Mouse (Mus musculus) CH12F3 (cell line): ENCODE measurements around the gene N4bp2.
"Not testable (repeated sequence)": the region's sequence is repeated elsewhere in the genome, so short reads cannot be mapped to it uniquely, and the experiment has no call there.

Experiments
- in situ Hi-C: fragments of 300-500 bp; cut with MboI; formaldehyde crosslinking; loops from 2 replicates; pipeline ENCODE4 v1.14.3; 2020; ENCODE audit warnings: low sequenced_read_pairs

Gene N4bp2

DNA sequence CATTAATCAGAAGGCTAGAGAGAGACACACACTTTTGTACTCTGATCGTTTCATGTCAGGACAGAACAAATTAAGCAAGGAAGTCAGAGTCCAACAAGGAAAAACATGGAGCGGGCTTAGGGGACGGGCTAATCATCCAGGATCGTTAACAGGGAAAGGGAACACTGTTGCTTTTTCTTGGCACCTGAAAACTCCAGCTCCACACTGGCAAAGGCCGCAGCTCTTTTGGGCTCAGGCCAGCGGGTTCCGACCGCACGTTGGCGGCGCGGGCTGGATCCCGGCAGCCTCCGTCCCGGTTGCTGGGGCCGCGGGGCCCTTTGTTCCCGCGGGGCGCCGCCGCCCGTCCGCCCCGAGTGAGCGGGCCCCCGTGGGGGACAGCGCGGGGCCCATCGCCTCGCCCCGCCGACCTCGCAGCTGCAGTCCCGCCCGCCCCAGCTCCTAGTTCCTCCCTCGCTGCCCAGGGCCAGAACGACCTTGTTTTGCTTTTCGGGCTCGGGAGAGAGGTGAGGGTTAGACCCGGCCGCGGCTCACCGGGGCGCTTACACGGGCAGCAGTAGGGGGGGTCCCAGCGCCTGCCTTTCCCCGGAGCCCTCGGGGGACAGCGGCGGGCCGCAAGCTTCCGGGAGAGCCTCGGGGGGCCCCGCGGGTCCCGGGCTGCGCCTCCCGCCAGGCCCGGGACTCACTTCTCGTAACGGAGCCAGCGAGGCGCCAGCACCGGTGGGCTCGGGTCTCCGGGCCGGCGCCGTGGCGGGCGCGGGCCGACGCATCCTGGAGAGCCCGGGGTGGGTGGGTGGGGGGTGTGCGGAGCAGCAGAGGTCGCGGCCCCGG lies at the start of gene N4bp2:
Gene N4bp2 (plus strand): TSS at position 434 of the 828 bp plus-strand sequence.
- in situ Hi-C loops: no loop called here

- in situ Hi-C loops: no loop called here
Observed at GRCm38 (mm10) chr5:65715084-65715483, 48.2 kb upstream of the N4bp2 start.

DNA sequence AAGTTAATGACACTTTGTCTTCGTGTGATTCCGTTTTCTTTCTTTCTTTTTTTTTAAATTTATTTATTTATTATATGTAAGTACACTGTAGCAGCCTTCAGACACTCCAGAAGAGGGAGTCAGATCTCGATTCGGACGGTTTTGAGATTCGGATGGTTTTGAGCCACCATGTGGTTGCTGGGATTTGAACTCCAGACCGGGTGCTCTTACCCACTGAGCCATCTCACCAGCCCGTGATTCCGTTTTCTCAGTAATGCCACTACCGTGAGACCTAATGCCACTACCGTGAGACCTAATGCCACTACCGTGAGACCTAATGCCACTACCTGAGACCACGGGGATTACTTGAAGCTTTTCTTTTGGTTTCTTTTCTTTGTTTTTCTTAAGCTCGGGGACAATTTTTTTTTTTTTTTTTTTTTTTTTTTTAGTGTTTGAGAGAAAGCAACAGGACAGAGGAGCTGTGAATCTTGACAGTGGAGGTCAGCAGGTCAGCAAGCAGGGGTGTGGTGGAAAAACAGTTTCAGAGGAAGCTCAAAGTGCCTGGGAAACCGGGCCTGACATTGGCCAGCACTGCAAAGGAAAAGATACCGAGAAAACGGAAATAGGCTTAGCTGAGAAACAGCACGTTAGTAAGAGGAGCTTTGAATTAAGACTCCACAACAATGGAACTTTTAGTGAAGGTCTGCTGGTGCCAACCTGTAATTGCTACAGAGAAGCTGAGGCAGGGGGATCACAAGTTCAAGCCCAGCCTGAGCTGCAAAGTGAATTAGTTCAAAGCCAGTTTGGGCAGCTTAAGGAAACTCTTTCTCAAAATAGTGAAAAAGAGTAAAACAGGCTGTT lies 46.0 kb upstream of the N4bp2 start:
- in situ Hi-C loops: no loop called here

GRCm38 (mm10) chr5:65717903-65718211 lies 45.5 kb upstream of the N4bp2 start:
- in situ Hi-C loops: not testable (repeated sequence)

DNA sequence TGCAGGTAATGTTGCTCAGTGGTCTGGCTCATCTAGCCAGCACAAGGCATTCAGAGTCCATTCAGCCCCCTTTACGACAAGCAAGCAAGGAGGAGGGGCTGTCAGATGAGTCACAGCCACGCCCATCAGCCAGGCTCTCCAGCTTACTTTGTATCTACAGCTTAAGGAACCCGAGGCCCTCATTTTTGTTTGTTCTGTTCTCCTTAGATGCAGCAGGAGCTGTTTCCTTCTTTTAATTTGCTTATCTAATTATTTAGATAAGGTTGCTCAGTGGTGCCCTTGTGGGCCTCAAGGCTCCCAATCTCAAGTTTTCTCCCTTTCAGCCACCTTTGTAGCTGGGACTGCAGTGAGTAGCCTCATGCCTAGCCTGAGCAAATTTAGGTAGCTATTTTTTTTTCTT lies 45.0 kb upstream of the N4bp2 start:
- in situ Hi-C loops: no loop called here

DNA sequence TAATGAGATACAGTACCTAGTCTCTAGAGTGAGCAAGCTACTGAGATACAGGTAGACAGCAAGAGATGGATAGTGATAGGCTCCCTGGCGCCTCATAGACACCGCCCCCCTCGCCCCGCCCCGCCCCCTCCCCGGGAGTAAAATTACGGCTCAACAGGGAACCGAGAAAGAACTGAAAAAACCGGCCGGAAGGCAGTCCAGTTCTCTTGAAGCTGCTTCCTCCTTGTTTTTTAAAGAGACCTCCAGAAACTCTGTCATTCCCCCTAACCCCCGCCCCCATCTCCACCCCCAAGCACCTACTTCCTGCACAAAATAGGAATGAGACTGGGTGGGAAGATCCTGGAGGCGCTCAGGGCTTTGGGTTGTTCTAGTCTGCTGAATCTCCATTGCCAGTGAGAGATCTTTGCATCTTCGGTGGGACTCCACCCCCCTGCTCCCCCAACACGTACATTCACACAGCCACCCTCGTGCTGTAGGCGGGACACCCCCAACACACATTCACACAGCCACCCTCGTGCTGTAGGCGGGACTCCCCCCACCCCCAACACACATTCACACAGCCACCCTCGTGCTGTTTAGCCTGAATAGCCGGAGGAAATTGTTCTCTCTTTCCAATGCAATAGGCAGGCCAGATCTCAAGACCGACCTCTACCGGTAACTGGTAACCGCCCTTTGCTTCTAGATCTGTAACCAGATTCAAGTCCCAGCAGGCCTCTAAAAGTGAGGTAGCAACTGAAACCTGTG lies 38.8 kb upstream of the N4bp2 start:
- in situ Hi-C loops: no loop called here

DNA sequence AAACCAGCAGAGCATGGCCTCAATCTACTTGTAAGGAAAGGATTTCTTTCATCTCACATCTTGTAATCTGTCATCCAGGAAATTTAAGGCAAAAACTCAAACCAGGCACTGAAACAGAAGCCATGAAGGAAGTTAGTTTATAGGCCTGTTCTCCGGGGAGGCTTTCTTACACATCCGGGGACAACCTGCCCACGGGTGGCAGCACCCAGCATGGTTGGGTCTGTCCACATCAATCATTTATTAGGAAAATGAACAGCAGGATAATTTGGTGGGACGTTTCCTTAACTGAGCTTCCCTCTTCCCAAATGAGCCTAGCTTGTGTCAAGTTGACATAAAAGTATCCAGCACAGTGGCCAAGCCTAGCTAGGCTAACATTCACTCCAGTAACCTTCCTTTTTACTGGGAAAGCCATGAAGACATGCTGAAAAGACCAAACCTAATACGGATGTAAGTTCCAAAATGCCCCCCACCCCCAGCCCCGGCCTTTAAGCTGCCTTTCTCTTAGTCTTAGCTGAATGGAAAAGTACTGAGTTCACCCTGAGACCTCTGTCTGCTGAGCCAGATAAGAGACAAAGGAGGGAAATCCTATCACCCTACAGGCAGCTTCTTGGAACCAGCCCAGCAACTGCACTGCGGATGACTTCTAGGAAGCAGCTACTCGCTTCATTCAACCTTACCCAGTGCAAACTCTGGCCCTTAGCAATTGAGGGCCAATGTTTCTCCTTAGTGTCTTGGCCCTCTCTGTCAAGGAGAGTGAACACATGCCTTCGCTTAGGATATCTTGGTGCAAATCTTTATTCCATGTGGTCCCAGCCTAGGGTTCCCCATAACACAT lies 31.9 kb upstream of the N4bp2 start:
- in situ Hi-C loops: no loop called here

DNA sequence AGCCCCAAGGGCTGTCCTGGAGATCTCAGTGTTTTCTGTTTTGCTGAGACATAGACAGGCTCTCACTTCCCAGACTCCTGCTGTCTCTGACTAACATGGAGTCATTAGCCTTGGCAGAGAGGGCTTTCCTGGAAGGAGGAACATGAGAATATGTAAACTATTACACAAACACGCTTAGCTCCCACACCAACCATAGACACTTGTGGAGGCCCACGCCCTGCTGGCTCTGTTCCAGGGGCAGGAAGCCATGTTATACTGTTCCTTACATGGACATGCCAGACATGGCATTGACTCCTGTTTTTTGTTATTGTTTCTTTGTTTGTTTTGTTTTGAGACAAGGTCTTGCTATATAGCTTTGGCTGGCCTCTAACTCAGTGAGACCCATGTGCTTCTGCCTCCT lies 27.7 kb upstream of the N4bp2 start:
- in situ Hi-C loops: no loop called here

DNA sequence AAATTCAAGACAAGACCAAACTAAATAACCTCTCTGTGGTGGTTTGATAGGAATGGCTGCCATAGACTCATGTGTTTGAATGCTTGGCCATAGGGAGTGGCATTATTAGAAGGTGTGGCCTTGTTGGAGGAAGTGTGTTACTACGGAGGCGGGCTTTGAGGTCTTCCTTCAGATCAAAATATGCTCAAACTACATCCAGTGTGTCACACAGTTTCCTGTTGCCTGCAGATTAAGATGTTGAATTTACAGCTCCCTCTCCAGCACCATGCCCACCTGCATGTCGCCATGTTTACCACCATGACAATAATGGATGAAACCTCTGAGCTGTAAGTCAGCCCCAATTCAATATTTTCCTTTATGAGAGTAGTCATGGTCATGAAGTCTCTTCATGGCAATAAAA lies 24.0 kb upstream of the N4bp2 start:
- in situ Hi-C loops: no loop called here

DNA sequence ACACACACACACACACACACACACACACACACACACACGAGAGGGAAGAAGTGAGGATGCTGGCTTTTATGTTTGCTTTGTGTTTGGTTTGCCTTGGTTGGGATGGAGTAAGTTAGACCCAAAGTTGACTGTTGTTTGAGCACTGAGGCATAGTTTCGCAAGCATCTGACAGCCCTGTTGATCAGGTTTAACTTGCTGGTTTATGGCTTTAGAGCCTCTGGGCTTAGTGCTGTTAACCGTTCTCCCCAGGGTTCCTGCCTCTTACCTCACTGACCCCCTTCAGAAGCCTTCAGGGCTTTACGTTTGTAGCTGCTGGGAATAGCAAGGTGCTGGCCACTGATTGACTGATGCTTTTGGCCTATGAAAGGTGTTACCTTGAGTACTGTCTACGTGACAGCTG lies 16.4 kb upstream of the N4bp2 start:
- in situ Hi-C loops: no loop called here

GRCm38 (mm10) chr5:65748386-65748785 lies 14.9 kb upstream of the N4bp2 start:
- in situ Hi-C loops: no loop called here

DNA sequence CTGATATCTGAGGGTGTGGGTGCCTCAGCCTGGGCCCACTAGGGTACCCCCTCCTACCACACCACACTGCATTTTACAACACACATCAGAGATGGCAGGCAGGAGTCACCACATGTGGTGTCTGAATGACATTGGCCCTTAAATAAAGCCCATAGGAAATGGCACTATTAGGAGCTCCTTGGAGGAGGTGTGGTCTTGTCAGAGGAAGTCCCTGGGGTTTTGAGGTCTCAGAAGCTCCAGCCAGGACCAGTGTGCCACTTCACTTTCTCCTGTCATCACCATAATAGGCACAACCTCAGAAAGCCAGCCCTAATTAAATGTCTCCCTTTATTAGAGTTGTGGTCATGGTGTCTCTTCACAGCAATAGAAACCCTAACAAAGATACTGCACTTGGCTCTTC lies 14.4 kb upstream of the N4bp2 start:
- in situ Hi-C loops: no loop called here

GRCm38 (mm10) chr5:65752021-65752420 lies 11.3 kb upstream of the N4bp2 start:
- in situ Hi-C loops: no loop called here

- in situ Hi-C loops: no loop called here
Observed at GRCm38 (mm10) chr5:65755859-65756258, 7.5 kb upstream of the N4bp2 start.

DNA sequence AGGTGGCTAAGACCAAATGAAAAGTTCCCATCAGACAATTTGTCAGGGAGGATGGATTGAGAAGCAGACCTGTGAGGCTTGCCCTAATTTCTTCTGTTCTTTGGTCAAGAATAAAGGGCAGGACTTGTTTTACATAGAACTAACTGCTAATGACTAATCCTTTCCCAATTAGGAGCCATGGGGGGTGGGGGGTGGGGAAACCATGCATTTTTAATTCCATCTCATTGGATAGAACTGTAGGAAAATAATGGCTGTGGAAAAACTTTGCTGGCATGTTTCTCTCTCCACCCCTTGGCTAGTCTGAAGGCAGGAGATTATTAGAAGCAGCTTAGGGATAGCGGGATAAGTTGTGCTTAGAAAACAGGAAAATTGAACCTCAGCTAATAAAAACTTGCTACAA lies 6.2 kb upstream of the N4bp2 start:
- in situ Hi-C loops: no loop called here

DNA sequence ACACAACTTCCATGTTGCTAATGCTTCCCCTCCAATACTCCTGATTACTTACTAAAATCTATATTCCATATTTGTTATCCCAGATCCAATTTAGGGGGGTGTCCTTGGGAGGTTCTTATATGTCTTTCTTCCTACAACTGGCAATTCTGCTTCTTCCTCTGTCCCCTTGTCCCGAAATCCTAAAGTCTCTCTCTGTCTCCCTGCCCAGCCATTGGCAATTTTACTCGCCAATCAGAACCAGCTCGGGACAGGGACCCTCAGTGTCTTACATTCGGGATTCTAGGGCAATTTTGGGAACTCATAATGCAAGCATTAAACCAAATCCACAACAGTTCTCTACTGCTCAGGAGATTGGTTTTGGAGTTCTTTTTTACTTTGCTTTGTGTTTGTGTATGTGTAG lies 3.3 kb upstream of the N4bp2 start:
- in situ Hi-C loops: no loop called here

GRCm38 (mm10) chr5:65760599-65760998 lies 2.7 kb upstream of the N4bp2 start:
- in situ Hi-C loops: no loop called here

GRCm38 (mm10) chr5:65761020-65761419 lies 2.3 kb upstream of the N4bp2 start:
- in situ Hi-C loops: no loop called here

DNA sequence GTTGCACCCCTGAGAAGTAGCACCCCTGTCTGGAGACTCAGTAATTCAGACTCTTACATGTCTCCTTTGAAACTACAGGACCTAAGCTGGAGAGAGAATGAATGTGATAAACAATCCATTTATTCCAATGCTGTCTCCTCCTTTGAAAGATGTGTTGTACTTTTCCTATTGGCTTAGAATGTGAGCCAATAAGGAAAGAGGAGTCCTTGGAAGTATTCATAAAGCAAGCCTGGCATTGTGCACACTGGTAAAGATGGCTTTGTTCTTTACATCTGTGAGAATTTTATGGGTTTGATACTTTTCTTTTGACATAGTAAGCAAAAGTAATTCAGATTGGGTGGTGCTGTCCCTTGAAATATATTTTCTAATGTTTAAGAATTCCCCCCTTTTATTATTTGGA lies 1.4 kb upstream of the N4bp2 start:
- in situ Hi-C loops: no loop called here

DNA sequence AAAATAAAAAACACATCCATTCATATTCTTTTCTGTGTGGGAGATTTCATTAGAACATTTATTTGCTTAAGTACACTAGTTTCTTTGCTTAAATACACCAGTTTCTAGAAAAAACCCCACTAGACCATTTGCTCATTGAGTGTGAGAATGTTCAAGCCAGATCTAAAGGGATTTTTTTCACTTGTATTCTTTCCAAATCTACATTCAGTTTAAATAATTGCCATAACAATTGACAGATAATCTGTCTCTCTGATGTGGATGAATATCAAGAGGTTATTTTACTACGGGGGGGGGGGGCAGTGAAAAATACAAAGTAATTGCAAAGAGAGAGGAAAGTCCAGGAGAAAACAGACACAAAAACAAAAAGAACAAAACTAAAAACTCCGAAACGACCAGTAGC lies 635 bp upstream of the N4bp2 start:
- in situ Hi-C loops: no loop called here
